Mouse (Mus musculus): ENCODE measurements around the gene Kcnj12.

DNA sequence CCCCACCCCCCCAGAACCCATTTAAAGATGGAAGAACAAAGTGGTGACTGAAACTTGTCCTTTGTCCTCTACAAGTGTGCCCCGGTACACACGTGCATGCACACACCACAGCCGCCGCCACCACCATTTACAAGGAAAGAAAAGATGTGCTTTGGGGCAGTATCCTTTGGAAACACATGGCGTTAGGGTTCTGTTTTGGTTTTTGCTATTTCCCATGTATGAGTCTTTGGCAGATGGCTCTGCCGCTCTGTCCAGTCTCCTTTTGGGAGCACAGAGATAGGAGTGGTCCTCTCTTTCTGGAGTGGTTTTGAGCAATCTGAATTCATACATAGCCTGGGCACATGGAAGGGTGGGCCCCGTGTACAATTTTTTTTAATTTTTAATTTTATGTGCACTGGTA is 8.8 kb downstream of the Kcnj12 start:
- no peak for TF ChIP-seq CTCF (IDR thresholded peaks at IDR 0.05; ENCODE audit: low read depth)
- no peak for TF ChIP-seq EP300 (optimal IDR thresholded peaks at IDR 0.05)

All from stomach, postnatal 0 days (tissue).